Mouse (Mus musculus): ENCODE results near the gene Jup.

DNA sequence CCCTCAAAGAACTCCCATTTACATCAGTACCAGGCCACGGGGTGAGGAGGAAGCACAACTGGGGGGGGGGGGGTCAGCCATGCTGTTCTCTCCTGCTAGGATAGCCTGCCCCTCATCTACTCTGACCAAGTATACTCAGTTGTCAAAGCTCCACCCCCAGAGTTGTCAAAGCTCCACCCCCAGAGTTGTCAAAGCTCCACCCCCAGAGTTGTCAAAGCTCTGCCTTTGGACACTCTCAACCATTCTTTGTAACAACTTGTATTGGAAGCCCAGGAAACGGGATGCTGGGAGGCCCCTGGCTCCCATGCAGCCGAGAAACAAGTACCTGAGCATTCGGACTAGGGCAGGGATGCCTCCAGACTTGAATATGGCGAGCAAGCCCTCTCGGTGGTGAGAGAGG, 14.9 kb downstream of the Jup start:
- TF ChIP-seq CTCF (IDR thresholded peaks at IDR 0.05; ENCODE audit: low read depth, low read length) = no peak
- TF ChIP-seq POLR2A (IDR thresholded peaks at IDR 0.05; ENCODE audit: borderline replicate concordance, low read depth, low read length) = no peak
